Comparison of ENCODE assay signal across 8 mouse cellular contexts in the genomic region with DNA sequence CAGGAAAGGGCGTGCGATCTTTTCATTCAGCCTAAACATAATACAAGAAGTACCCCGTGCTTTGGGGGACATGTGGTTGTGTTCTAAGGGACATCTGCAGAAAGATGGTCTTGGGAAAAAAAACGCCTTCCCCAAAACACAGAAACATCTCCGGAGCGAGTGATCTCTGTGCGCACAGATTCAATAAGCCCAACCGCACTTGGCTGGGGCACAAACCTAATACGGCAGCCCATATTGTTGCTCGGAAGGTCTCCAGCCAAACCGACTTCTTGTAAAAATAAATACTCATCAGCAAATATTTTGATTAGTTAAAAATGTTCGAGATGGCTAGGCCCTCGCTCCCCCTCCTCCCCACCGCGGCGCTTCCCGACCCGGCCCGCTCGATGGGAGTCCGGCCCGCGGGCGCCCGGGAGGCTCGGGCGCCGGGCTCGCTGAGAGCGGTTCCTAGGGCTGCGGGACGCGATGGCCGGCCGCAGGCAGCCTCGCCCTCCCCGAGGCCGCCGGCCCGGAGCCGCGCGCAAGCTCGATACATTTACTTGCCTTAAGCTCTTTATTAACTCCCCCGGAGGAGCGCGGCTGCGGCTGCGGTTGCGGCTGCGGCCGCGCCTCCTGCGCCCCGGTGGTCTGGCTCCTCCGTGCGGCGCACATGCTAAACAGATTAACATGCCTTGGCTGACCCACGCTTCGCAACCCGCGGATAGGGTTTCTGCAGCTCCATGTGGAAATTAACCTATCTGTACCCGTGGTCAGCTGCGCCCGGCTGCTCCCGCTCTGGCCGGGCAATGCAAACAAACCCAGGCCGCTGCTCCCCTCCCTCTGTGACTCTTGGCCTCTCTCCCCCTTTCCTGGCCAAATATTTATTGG. TPM values are rescaled to one million over a fixed set of nuclear protein-coding genes. Genes with fewer than 3 reads are reported as not detected.
DNase-seq lines count a peak whose midpoint lies in the region; ATAC-seq lines count a peak whose summit lies in the region.

No protein-coding gene starts in this region.

- H3K36me3 ChIP-seq in hindbrain, embryonic 13.5 days, result no peaks in the 10 kb centered on the region
- H3K36me3 ChIP-seq in liver, embryonic 13.5 days, result no peaks in the 10 kb centered on the region
- H3K36me3 ChIP-seq in stomach, embryonic 14.5 days (ENCODE audit: control insufficient read depth, insufficient read depth, low read length), result no peaks in the 10 kb centered on the region

- H3K9me3 ChIP-seq in hindbrain, embryonic 13.5 days, result peaks cover 9% of the 10 kb centered on the region; the same call in 1 of the 2 replicates
- no peaks in the 10 kb centered on the region for H3K9me3 ChIP-seq in liver, embryonic 13.5 days (replicated peaks)
- H3K9me3 ChIP-seq in stomach, embryonic 14.5 days (ENCODE audit: control insufficient read depth, low read depth, low read length), result no peaks in the 10 kb centered on the region

- H3K4me1 ChIP-seq in hindbrain, embryonic 13.5 days (replicated peaks), result peaks cover 27% of the 10 kb centered on the region
- H3K4me1 ChIP-seq in liver, embryonic 13.5 days (replicated peaks), result 0 out of 2 replicates have a peak, but pooled peaks cover 3% of the 10 kb centered on the region
- peaks cover 23% of the 10 kb centered on the region for H3K4me1 ChIP-seq in stomach, embryonic 14.5 days (ENCODE audit: control insufficient read depth, insufficient read depth, low read length)

- WGBS in hindbrain, embryonic 13.5 days, result under 1% methylated on average over 68 of the region's 68 CpGs
- 1% methylated on average over 66 of the region's 68 CpGs for WGBS in liver, embryonic 13.5 days (ENCODE audit: insufficient replicate concordance)
- WGBS in stomach, embryonic 14.5 days, result 1% methylated on average over 68 of the region's 68 CpGs

- H3K27me3 ChIP-seq in hindbrain, embryonic 13.5 days, result peaks cover 85% of the 10 kb centered on the region
- H3K27me3 ChIP-seq in liver, embryonic 13.5 days, result peaks cover 68% of the 10 kb centered on the region
- H3K27me3 ChIP-seq in stomach, embryonic 14.5 days (ENCODE audit: control insufficient read depth, insufficient read depth, low read length), result peaks cover 29% of the 10 kb centered on the region

- peak; percentile 17 for DNase-seq in adrenal gland, adult 2 months
- DNase-seq in adrenal gland, postnatal 25 days, result no peak
- DNase-seq in 3134 (ENCODE audit: extremely low read depth, insufficient read length, low spot score), result peak; percentile 73
- DNase-seq in fibroblast of lung, adult 2 months (ENCODE audit: low read depth), result peak; percentile 78
- no peak for DNase-seq in liver, embryonic 13.5 days
- DNase-seq in thymus, postnatal 25 days, result no peak

- peak; percentile 72 for ATAC-seq in hindbrain, embryonic 13.5 days (ENCODE audit: low FRiP score)
- ATAC-seq in liver, embryonic 13.5 days (ENCODE audit: low read depth), result no peak
- peak; percentile 64; the same call in 1 of the 2 replicates for ATAC-seq in stomach, embryonic 14.5 days (ENCODE audit: insufficient number of reproducible peaks, insufficient read depth, low FRiP score, low read depth)

- peak overlapping the region; percentile 61; the same call in 1 of the 2 replicates for H3K9ac ChIP-seq in hindbrain, embryonic 13.5 days
- H3K9ac ChIP-seq in liver, embryonic 13.5 days, result no peak overlapping the region
- H3K9ac ChIP-seq in stomach, embryonic 14.5 days (replicated peaks; ENCODE audit: low read depth, low read length), result 0 out of 2 replicates have a peak overlapping the region, but pooled peaks have one; percentile 14

- peak overlapping the region; percentile 23; the same call in 1 of the 2 replicates for H3K27ac ChIP-seq in hindbrain, embryonic 13.5 days
- no peak overlapping the region for H3K27ac ChIP-seq in liver, embryonic 13.5 days
- no peak overlapping the region; the same call in 1 of the 2 replicates for H3K27ac ChIP-seq in stomach, embryonic 14.5 days (ENCODE audit: low read length)

- H3K4me3 ChIP-seq in hindbrain, embryonic 13.5 days, result peak overlapping the region; percentile 43
- peak overlapping the region; percentile 36 for H3K4me3 ChIP-seq in liver, embryonic 13.5 days (replicated peaks)
- H3K4me3 ChIP-seq in stomach, embryonic 14.5 days (ENCODE audit: low read depth, low read length), result peak overlapping the region; percentile 35

- peak overlapping the region; percentile 72 for H3K4me2 ChIP-seq in hindbrain, embryonic 13.5 days
- H3K4me2 ChIP-seq in liver, embryonic 13.5 days, result peak overlapping the region; percentile 57
- H3K4me2 ChIP-seq in stomach, embryonic 14.5 days (replicated peaks; ENCODE audit: low read depth, low read length), result peak overlapping the region; percentile 88

RNA-seq across cellular contexts. Expression of a gene that starts 37.0 kb away (rescaled TPM):
- total RNA-seq in adrenal gland, adult 2 months (2021), result 1 to 10 TPM in 1 of 2 experiments, under 1 TPM in 1; 0.26 to 1.4 TPM
- 1.6 and 2.5 TPM in 2 replicates for polyA plus RNA-seq in adrenal gland, adult 2 months (2012; rRNA removed)
- 0.30 and 0.48 TPM in 2 replicates for total RNA-seq in adrenal gland, postnatal 25 days (2021)
- 0.79 and 1.1 TPM in 2 replicates for polyA plus RNA-seq in hindbrain, embryonic 13.5 days (2015; fragmentation: Nextera tagmentation; extraction: Ambion mirVana)
- not detected in 2 replicates for polyA plus RNA-seq in liver, embryonic 13.5 days (2015; fragmentation: Nextera tagmentation; extraction: Ambion mirVana)
- polyA plus RNA-seq in stomach, embryonic 14.5 days (2014; fragmentation: Nextera tagmentation; extraction: Ambion mirVana), result not detected in 2 replicates

Comparison
In these comparisons a context has a peak if more than half of its experiments do, and no peak if none do; other contexts are left out.
1. DNase-seq: peak in adrenal gland, adult 2 months (single experiment), 3134 (single experiment) and fibroblast of lung, adult 2 months (single experiment); none in adrenal gland, postnatal 25 days (single experiment), liver, embryonic 13.5 days (single experiment) and thymus, postnatal 25 days (single experiment).
2. Peak in every context shown above with its lines, with median percentiles within 50 percentile points of each other: H3K4me2 ChIP-seq and H3K4me3 ChIP-seq.